Mouse (Mus musculus): ENCODE measurements around the gene Gpr158.

- no peak for TF ChIP-seq POLR2A (IDR thresholded peaks at IDR 0.05; ENCODE audit: borderline replicate concordance, extremely low read depth, low read depth, low read length)
- no peak for TF ChIP-seq CTCF (IDR thresholded peaks at IDR 0.05; ENCODE audit: insufficient read depth, low read length)
Measured at GRCm38 (mm10) chr2:21367345-21368111, at the start of gene Gpr158.

Measured in lung, adult 2 months (tissue).